Mouse (Mus musculus) forebrain, embryonic 15.5 days (tissue): ENCODE data around the gene Alox12. TPM values are rescaled to one million over a fixed set of nuclear protein-coding genes. Genes with fewer than 3 reads are reported as not detected.

Experiments used
- ATAC-seq: fragments of 200-750 bp; cut with Nextera tagmentation; replicated peaks from 2 replicates; pipeline ENCODE4 v1.8.0; 2017; ENCODE audit warnings: mild to moderate bottlenecking, moderate TSS enrichment, moderate library complexity
- H3K27ac ChIP-seq: fragments of 300-500 bp; sonication (generic); replicated peaks from 2 replicates; pipeline ENCODE4 v1.5.1; 2015; ENCODE audit warnings: mild to moderate bottlenecking, inconsistent platforms
- H3K27me3 ChIP-seq: fragments of 300-500 bp; sonication (generic); 2 replicates; pipeline ENCODE4 v1.6.1; 2015; ENCODE audit warnings: inconsistent platforms
- H3K36me3 ChIP-seq: fragments of 300-500 bp; sonication (generic); 2 replicates; pipeline ENCODE4 v1.6.1; 2015; ENCODE audit warnings: mild to moderate bottlenecking, inconsistent platforms
- H3K4me1 ChIP-seq: fragments of 300-500 bp; sonication (generic); 2 replicates; pipeline ENCODE4 v1.6.1; 2015; ENCODE audit warnings: inconsistent platforms
- H3K4me2 ChIP-seq: fragments of 300-500 bp; sonication (generic); replicated peaks from 2 replicates; pipeline ENCODE4 v1.6.1; 2015; ENCODE audit warnings: mild to moderate bottlenecking, inconsistent platforms
- H3K4me3 ChIP-seq: fragments of 300-500 bp; sonication (generic); 2 replicates; pipeline ENCODE4 v1.5.1; 2015; ENCODE audit warnings: mild to moderate bottlenecking, inconsistent platforms
- H3K9ac ChIP-seq: fragments of 300-500 bp; sonication (generic); replicated peaks from 2 replicates; pipeline ENCODE4 v1.6.1; 2015; ENCODE audit warnings: mild to moderate bottlenecking, inconsistent platforms
- H3K9me3 ChIP-seq: fragments of 300-500 bp; sonication (generic); 2 replicates; pipeline ENCODE4 v1.6.1; 2016; ENCODE audit warnings: inconsistent platforms
- WGBS: fragments of 180-500 bp; shearing (Covaris S2); methylation state at CpG from one replicate; pipeline ENCODE4 v1.1.7; 2015; ENCODE audit warnings: mixed read lengths; 5-methylcytosine and 5-hydroxymethylcytosine counted together
- polyA plus RNA-seq: library from polyadenylated mRNA; unstranded; fragments of >200 nt; fragmentation: Nextera tagmentation; extraction: Ambion mirVana; gene quantifications from 2 replicates; pipeline ENCODE4 v1.2.1, GENCODE M21; 2015

Alox12 gene
- polyA plus RNA-seq, 1 experiment from 2014 or later, result 0.66 TPM

DNA sequence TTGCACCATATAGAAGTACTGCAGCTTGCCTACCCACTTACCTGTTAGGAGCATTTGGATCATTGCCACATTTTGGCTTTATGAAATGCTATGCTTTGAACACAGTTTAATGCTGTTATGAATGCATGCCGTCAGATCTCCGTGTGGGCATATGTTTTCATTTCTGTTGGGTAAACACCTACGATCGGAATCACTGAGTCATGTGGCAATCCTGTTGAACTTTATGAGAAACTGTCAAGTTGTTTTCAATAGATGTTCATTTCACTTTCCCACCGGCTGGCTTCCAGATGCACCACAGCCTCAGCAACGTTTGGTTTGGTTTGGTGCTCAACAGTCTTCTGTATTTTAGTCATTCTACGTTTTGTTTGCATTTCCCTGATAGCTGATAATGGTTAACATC, 16.5 kb upstream of the Alox12 start:
- Histone ChIP-seq H3K4me3 (no peak overlapping the region), H3K4me1 (no peaks in the 10 kb centered on the region), H3K4me2 (no peak overlapping the region), H3K27ac (no peak overlapping the region), H3K36me3 (no peaks in the 10 kb centered on the region), H3K9ac (no peak overlapping the region), H3K9me3 (no peaks in the 10 kb centered on the region), H3K27me3 (no peaks in the 10 kb centered on the region)
- 84% methylated on average over 7 of the region's 7 CpGs for WGBS
- ATAC-seq, result no peak

DNA sequence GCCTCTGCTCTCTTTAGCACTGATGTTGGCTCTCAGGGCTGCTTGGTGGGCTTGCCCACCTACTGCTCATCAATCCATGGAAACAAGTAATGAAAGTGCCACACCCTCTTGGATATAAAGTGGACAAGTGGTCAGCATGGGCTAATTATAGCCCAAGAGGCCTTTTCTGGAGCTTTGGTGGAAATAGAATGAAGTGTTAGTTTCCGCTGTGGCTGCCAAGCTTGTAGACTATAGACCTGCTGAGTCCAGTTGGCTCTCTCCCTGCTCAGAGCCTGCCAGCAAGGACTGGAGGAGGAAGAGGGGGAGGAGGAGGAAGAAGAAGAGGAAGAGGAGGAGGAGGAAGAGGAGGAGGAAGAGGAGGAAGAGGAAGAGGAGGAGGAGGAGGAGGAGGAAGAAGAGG, 11.3 kb upstream of the Alox12 start:
- Histone ChIP-seq H3K27me3 (no peaks in the 10 kb centered on the region; the same call in 1 of the 2 replicates), H3K4me2 (no peak overlapping the region), H3K27ac (no peak overlapping the region), H3K36me3 (no peaks in the 10 kb centered on the region), H3K4me1 (no peaks in the 10 kb centered on the region), H3K9me3 (no peaks in the 10 kb centered on the region), H3K9ac (no peak overlapping the region), H3K4me3 (no peak overlapping the region)
- 77% methylated on average over 1 of the region's 1 CpGs for WGBS
- ATAC-seq, result no peak

DNA sequence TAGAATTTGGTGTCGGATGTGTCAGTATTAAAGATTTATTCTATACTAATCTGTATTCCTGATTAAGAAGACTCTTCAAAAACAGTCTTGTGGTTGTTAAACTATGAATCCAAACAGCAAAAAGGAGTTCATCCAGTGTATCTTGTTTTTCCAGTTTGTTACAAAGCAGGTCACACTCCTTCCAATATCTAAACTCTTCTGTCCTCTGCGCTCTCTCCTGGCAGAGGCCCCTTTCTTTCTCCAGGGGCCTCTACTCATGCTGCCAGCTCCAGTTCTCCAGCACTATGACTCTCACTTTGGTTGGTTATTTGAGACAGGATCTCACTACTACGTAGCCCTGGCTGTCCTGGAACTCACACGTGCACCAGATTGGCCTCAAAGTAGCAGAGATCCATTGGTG, 10.7 kb upstream of the Alox12 start:
- no peak for ATAC-seq
- no peaks in the 10 kb centered on the region; the same call in 1 of the 2 replicates for H3K27me3 ChIP-seq
- H3K9me3 ChIP-seq, result no peaks in the 10 kb centered on the region
- H3K9ac ChIP-seq, result no peak overlapping the region
- WGBS, result 82% methylated on average over 4 of the region's 4 CpGs
- H3K4me1 ChIP-seq, result no peaks in the 10 kb centered on the region
- H3K4me2 ChIP-seq, result no peak overlapping the region
- no peaks in the 10 kb centered on the region for H3K36me3 ChIP-seq
- no peak overlapping the region for H3K4me3 ChIP-seq
- no peak overlapping the region for H3K27ac ChIP-seq

DNA sequence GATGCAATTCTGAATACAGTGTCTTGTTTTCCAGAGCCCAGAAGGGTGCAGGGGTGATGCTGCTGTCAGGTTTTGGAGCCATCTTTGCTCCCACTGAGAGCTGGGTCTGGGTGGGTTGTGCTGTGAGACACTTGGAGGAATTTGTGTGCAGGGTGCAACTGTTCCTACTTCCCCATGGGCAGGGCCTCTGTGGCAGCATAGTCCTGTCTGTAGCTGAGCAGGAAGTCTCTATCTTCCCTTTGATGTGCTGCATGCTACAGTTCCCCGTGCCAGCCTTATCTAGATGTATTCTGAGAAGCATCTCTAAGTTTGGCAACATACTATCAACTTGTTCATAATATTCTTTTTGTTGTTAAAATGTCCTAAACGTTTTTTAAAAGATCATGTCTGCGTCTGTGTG, 10.1 kb upstream of the Alox12 start:
- no peak for ATAC-seq
- 61% methylated on average over 3 of the region's 3 CpGs for WGBS
- no peaks in the 10 kb centered on the region for H3K4me1 ChIP-seq
- no peak overlapping the region for H3K27ac ChIP-seq
- no peaks in the 10 kb centered on the region for H3K9me3 ChIP-seq
- H3K27me3 ChIP-seq, result no peaks in the 10 kb centered on the region; the same call in 1 of the 2 replicates
- H3K4me3 ChIP-seq, result no peak overlapping the region
- H3K36me3 ChIP-seq, result no peaks in the 10 kb centered on the region
- H3K9ac ChIP-seq, result no peak overlapping the region
- H3K4me2 ChIP-seq, result no peak overlapping the region

DNA sequence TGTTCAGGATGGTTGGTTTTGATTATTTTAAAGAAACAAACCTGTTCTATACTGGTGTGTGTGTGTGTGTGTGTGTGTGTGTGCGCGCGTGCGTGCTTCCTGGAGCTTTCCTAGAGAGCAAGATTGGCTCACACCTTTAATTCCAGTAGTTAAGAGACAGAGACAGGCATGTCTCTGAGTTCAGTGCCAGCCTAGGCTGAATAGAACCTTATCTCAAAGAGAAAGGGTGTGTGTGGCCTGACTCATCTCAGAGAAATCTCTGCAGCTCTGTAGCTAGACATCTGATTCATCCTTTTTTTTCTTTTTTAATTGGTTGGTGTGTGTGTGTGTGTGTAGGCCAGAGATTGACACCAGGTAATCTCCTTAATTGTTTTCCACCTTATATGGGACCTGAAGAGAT, 3.9 kb upstream of the Alox12 start:
- WGBS, result 92% methylated on average over 4 of the region's 4 CpGs
- peaks cover 18% of the 10 kb centered on the region for H3K27me3 ChIP-seq
- H3K4me2 ChIP-seq, result no peak overlapping the region
- no peaks in the 10 kb centered on the region for H3K4me1 ChIP-seq
- no peak overlapping the region for H3K9ac ChIP-seq
- H3K27ac ChIP-seq, result no peak overlapping the region
- H3K36me3 ChIP-seq, result no peaks in the 10 kb centered on the region
- ATAC-seq, result no peak
- no peak overlapping the region for H3K4me3 ChIP-seq
- H3K9me3 ChIP-seq, result no peaks in the 10 kb centered on the region

DNA sequence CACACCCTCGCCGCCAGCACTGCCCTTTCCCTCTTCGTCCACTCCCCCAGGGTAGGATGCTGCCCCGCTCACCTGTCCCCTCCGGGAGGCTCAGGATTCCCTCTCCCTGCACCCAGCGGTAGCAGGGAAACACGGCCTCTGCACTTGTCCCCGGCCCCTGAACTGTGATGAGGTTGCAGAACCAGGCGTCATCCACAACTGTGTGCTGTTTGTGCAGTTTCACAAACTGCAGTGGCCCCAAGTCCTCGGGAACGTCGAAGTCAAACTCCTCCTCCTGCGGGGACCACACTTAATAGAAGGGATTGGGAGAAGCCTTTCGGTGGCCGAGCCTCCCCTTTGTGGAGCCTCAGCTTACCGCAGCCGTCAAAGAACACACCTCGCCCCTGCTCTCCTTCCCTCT, 816 bp downstream of the Alox12 start:
- H3K36me3 ChIP-seq, result no peaks in the 10 kb centered on the region
- peaks cover 41% of the 10 kb centered on the region for H3K27me3 ChIP-seq
- 0 out of 2 replicates have a peak overlapping the region, but pooled peaks have one; percentile 14 for H3K4me2 ChIP-seq
- no peak overlapping the region for H3K4me3 ChIP-seq
- no peaks in the 10 kb centered on the region for H3K4me1 ChIP-seq
- no peaks in the 10 kb centered on the region for H3K9me3 ChIP-seq
- no peak for ATAC-seq
- WGBS, result 2% methylated on average over 18 of the region's 18 CpGs
- no peak overlapping the region for H3K27ac ChIP-seq
- H3K9ac ChIP-seq, result no peak overlapping the region

DNA sequence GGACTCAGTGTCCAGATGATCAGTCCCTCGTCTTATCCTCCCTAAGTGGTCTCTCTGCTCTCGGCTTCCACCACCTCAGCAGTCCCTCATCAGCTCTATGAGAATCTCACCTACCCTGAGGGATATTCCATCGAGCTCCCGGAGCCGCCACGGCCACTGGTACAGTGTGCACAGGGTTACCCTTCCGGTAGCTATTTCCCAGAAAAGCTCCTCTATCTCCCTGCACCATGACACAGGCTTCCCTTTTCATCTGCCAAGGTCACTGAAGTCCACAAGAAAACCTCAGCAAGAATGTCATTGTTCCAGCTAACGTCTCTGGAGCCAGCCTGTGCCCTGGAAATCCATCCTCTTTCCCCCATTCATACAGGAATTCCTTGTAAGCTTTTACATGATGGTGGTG, 3.3 kb downstream of the Alox12 start:
- WGBS, result 83% methylated on average over 8 of the region's 8 CpGs
- Histone ChIP-seq H3K4me2 (no peak overlapping the region), H3K36me3 (no peaks in the 10 kb centered on the region), H3K27ac (no peak overlapping the region), H3K4me1 (no peaks in the 10 kb centered on the region), H3K9me3 (no peaks in the 10 kb centered on the region), H3K4me3 (no peak overlapping the region), H3K27me3 (peaks cover 41% of the 10 kb centered on the region), H3K9ac (no peak overlapping the region)
- ATAC-seq, result no peak

DNA sequence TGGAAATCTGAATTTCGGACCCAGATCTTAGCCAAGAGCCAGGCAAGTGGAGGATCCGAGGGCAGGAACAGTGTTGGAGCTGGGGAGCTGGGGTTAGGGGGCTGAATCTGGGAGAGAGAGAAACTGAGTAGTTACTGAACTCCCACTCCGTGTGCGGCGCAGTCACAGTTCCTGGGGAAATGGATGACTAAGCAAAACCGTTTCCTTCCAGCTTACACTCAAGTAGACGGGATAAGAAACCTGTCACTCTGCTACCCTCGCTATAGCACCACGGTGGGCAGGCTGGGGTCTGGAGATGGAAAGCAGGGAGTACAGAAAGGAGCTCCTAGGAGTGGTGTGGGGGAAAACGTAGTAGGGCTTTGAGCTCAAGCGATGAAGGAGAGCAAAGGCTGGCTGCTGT, 5.0 kb downstream of the Alox12 start:
- H3K4me1 ChIP-seq, result no peaks in the 10 kb centered on the region
- no peak overlapping the region for H3K4me2 ChIP-seq
- H3K27ac ChIP-seq, result no peak overlapping the region
- WGBS, result 75% methylated on average over 11 of the region's 11 CpGs
- no peaks in the 10 kb centered on the region for H3K36me3 ChIP-seq
- no peak overlapping the region for H3K9ac ChIP-seq
- no peak for ATAC-seq
- H3K27me3 ChIP-seq, result peaks cover 36% of the 10 kb centered on the region
- H3K4me3 ChIP-seq, result no peak overlapping the region
- no peaks in the 10 kb centered on the region for H3K9me3 ChIP-seq

DNA sequence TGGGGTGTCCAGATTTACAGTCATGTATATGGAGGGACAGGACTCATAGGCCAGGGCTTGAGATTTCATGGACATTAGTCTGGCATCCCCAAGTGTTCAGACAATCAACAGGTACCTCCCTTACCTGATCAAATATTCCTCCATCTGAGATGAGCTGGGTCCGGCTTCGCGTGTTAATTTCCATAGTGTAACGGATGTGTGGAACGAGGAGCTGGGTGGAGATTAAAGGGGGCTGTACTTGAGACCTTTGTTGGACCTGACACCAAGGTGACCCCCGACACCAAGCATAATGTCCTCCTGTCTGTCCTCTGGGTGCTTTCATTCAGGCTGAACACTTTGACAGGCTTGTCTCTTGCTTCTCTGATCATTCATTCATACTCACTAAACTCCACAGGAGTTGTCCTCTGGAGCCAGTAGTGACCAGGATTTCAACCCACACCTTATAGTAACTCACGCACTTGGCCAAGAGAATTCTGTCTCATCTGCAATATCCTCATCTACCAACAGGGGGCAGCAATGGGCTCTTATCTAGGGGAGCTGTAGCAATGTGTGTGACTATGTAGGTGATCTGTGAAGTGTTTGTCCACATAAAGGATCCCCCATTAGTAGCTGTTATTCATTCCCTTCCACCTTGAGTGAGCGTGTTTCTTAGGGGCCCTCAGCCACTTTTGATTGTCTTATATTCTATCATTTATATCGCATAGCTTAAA, 7.9 kb downstream of the Alox12 start:
- Histone ChIP-seq H3K4me3 (no peak overlapping the region), H3K9ac (no peak overlapping the region), H3K4me1 (no peaks in the 10 kb centered on the region), H3K27ac (no peak overlapping the region), H3K36me3 (no peaks in the 10 kb centered on the region), H3K9me3 (no peaks in the 10 kb centered on the region), H3K4me2 (no peak overlapping the region), H3K27me3 (peaks cover 9% of the 10 kb centered on the region)
- no peak for ATAC-seq
- 54% methylated on average over 9 of the region's 9 CpGs for WGBS

DNA sequence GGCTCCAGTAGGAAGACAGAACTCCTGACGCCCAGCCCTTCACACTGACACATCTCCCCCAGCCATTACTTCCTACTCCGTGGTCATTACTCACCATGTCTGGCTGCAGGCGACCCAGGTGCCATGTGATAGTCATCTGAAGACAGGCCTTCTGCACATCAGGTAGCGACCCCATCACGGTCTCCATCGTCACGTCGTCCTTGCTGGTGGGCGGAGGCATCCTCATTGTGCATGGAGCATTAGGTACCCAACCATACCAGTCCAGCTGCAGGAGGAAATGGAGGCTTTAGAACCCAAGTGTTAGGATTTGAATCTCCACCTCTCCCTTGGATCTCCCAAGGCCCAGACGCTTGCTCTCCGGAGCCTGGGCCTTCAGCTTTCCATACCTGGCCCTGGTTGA, 12.6 kb downstream of the Alox12 start:
- H3K9me3 ChIP-seq, result no peaks in the 10 kb centered on the region
- H3K9ac ChIP-seq, result no peak overlapping the region
- H3K27ac ChIP-seq, result no peak overlapping the region
- WGBS, result 70% methylated on average over 11 of the region's 11 CpGs
- no peaks in the 10 kb centered on the region for H3K36me3 ChIP-seq
- H3K4me2 ChIP-seq, result no peak overlapping the region
- no peak overlapping the region for H3K4me3 ChIP-seq
- H3K4me1 ChIP-seq, result peaks cover 22% of the 10 kb centered on the region
- no peak for ATAC-seq
- 0 out of 2 replicates have a peak, but pooled peaks cover 3% of the 10 kb centered on the region for H3K27me3 ChIP-seq

DNA sequence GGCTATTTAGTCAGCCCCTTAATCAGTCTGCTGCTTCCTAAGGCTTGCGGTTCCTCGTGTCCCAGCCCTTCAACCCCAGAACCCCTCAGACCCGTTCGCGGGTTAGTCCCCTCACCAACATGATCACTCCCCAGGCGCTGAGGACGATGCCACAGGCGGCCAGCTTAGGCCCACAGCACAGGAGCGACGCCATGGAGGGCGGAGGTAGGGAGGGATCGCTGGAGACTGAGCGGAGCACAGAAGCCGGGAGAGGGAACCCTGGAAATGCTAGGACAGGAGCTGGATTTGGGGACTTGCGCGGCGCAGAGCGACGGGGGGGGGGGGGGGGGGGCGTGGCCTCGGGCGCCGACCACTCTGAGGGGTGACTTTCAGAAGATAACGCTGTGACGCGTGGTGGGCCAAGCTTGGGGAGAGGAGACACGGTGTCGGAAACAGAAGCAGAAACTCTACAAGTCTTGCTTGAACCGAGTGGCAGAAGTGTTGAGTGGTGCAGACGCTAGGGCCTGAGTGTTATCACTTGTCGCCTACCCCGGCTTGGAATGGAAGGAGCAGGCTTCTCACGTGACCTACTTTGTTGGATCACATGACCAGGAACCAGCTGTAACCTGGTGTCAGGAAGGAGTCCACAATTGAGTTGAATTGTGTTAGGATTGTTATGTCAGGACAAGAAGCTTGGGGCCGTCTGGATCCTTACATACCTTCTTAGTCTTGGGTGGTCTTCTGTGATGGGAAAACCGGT, 15.4 kb downstream of the Alox12 start, which contains the start of the genes Gm21988 and Rnasek:
Gene Gm21988, minus strand, starts transcription at position 290 of the 739 bp plus-strand sequence.
Gene Rnasek, minus strand, starts transcription at position 302 of the 739 bp plus-strand sequence.
- H3K27me3 ChIP-seq, result no peaks in the 10 kb centered on the region
- H3K9me3 ChIP-seq, result no peaks in the 10 kb centered on the region
- peak within 1 kb of the TSS; percentile 97 for H3K4me2 ChIP-seq
- peak within 1 kb of the TSS; percentile 93 for H3K27ac ChIP-seq
- peak within 1 kb of the TSS; percentile 87 for H3K9ac ChIP-seq
- H3K36me3 ChIP-seq, result peaks cover 10% of the 10 kb centered on the region
- peak within 1 kb of the TSS; percentile 81 for H3K4me3 ChIP-seq
- peaks cover 37% of the 10 kb centered on the region for H3K4me1 ChIP-seq
- ATAC-seq, result peak; percentile 42
- under 1% methylated on average over 27 of the region's 35 CpGs for WGBS

DNA sequence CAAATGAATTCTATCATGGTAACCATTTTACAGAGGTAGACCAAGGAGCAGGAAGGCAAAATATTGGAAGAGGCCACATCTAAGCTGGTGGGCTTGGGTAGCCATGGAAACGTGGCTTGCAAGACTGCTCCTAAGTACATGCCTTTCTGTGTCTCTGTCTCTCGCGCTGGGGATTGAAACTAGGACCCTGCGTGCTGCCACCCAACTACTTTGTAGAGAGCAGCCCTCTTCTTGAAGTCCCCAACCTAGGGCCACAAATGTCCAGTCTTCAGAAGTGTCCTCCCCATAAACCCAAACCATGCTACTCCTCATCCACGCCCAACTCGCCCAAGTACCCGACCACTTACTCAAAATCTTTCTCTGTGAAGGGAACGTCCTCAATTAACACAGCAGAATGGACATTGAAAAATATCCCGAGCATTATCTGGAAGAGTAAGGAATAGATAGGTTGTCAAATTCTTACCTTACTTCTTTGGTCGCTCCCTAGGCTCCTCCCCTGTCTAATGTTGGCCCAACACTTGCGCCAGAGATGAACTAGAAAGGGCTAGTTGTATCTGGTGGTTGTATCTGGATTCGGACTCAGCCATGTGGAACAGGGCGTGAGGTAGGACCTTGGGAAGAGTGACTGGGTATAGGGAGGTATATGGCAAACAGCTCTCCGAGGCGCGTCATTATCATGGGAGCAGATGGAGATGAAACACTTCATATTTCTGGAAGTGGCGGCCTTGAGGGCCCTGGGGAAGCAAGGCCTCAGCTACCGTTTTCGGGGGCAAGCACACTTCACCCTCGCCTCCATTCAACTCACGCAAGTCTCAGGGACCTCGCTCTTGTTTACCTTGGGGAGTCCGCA, 16.3 kb downstream of the Alox12 start:
- H3K36me3 ChIP-seq, result peaks cover 15% of the 10 kb centered on the region

More for the DNA sequence above, 16.3 kb downstream of the Alox12 start:
- Histone ChIP-seq H3K9ac (peak overlapping the region; percentile 87), H3K27me3 (no peaks in the 10 kb centered on the region), H3K27ac (peak overlapping the region; percentile 93), H3K4me2 (peak overlapping the region; percentile 97), H3K4me1 (peaks cover 40% of the 10 kb centered on the region), H3K4me3 (peak overlapping the region; percentile 81), H3K9me3 (no peaks in the 10 kb centered on the region)
- 14% methylated on average over 23 of the region's 23 CpGs for WGBS
- ATAC-seq, result no peak
